Mouse (Mus musculus): Measurements from ENCODE around the gene Ift22. TPM values are rescaled to one million over a fixed set of nuclear protein-coding genes. Genes with fewer than 3 reads are reported as not detected.

Ift22 gene
- polyA plus RNA-seq, 1 experiment: 10.7 TPM

- no peak overlapping the region for H3K4me3 ChIP-seq (replicated peaks; ENCODE audit: control insufficient read depth, low read depth, low read length)
- 89% methylated on average over 8 of the region's 8 CpGs for WGBS
- H3K27ac ChIP-seq (ENCODE audit: control insufficient read depth, insufficient read depth, low read depth, low read length, poor library complexity): no peak overlapping the region
- no peak for TF ChIP-seq POLR2A (IDR thresholded peaks at IDR 0.05; ENCODE audit: borderline replicate concordance, control insufficient read depth, low read depth, low read length)
- TF ChIP-seq CTCF (IDR thresholded peaks at IDR 0.05; ENCODE audit: control insufficient read depth, insufficient read depth, low read length): no peak
- peaks cover 2% of the 10 kb centered on the region for H3K4me1 ChIP-seq (ENCODE audit: control insufficient read depth, insufficient read depth, low read length)
Observed at GRCm38 (mm10) chr5:136872417-136872816, 35.5 kb upstream of the Ift22 start.

- TF ChIP-seq POLR2A (IDR thresholded peaks at IDR 0.05; ENCODE audit: borderline replicate concordance, control insufficient read depth, low read depth, low read length) (no peak), CTCF (IDR thresholded peaks at IDR 0.05; ENCODE audit: control insufficient read depth, insufficient read depth, low read length) (no peak)
- Histone ChIP-seq H3K4me1 (ENCODE audit: control insufficient read depth, insufficient read depth, low read length) (no peaks in the 10 kb centered on the region; the same call in 1 of the 2 replicates), H3K27ac (ENCODE audit: control insufficient read depth, insufficient read depth, low read depth, low read length, poor library complexity) (no peak overlapping the region), H3K4me3 (replicated peaks; ENCODE audit: control insufficient read depth, low read depth, low read length) (no peak overlapping the region)
- WGBS: 80% methylated on average over 10 of the region's 10 CpGs
Observed at GRCm38 (mm10) chr5:136874271-136874670, 33.7 kb upstream of the Ift22 start.

GRCm38 (mm10) chr5:136880101-136880500 is 27.8 kb upstream of the Ift22 start:
- H3K27ac ChIP-seq (ENCODE audit: control insufficient read depth, insufficient read depth, low read depth, low read length, poor library complexity): no peak overlapping the region
- H3K4me3 ChIP-seq (replicated peaks; ENCODE audit: control insufficient read depth, low read depth, low read length): no peak overlapping the region
- WGBS: 84% methylated on average over 8 of the region's 8 CpGs
- no peaks in the 10 kb centered on the region for H3K4me1 ChIP-seq (ENCODE audit: control insufficient read depth, insufficient read depth, low read length)
- no peak for TF ChIP-seq POLR2A (IDR thresholded peaks at IDR 0.05; ENCODE audit: borderline replicate concordance, control insufficient read depth, low read depth, low read length)
- TF ChIP-seq CTCF (IDR thresholded peaks at IDR 0.05; ENCODE audit: control insufficient read depth, insufficient read depth, low read length): no peak

GRCm38 (mm10) chr5:136881380-136882009 is 26.5 kb upstream of the Ift22 start:
- Histone ChIP-seq H3K27ac (ENCODE audit: control insufficient read depth, insufficient read depth, low read depth, low read length, poor library complexity) (no peak overlapping the region), H3K4me1 (ENCODE audit: control insufficient read depth, insufficient read depth, low read length) (no peaks in the 10 kb centered on the region), H3K4me3 (replicated peaks; ENCODE audit: control insufficient read depth, low read depth, low read length) (no peak overlapping the region)
- 7% methylated on average over 39 of the region's 39 CpGs for WGBS
- TF ChIP-seq CTCF (IDR thresholded peaks at IDR 0.05; ENCODE audit: control insufficient read depth, insufficient read depth, low read length): peak; percentile 89
- TF ChIP-seq POLR2A (IDR thresholded peaks at IDR 0.05; ENCODE audit: borderline replicate concordance, control insufficient read depth, low read depth, low read length): no peak

- H3K4me1 ChIP-seq (ENCODE audit: control insufficient read depth, insufficient read depth, low read length): no peaks in the 10 kb centered on the region
- no peak overlapping the region for H3K4me3 ChIP-seq (replicated peaks; ENCODE audit: control insufficient read depth, low read depth, low read length)
- 6% methylated on average over 47 of the region's 47 CpGs for WGBS
- no peak overlapping the region for H3K27ac ChIP-seq (ENCODE audit: control insufficient read depth, insufficient read depth, low read depth, low read length, poor library complexity)
- TF ChIP-seq CTCF (IDR thresholded peaks at IDR 0.05; ENCODE audit: control insufficient read depth, insufficient read depth, low read length): no peak
- no peak for TF ChIP-seq POLR2A (IDR thresholded peaks at IDR 0.05; ENCODE audit: borderline replicate concordance, control insufficient read depth, low read depth, low read length)
Observed at GRCm38 (mm10) chr5:136882055-136882787, 25.7 kb upstream of the Ift22 start.

- Histone ChIP-seq H3K27ac (ENCODE audit: control insufficient read depth, insufficient read depth, low read depth, low read length, poor library complexity) (no peak within 1 kb of the TSS), H3K4me3 (replicated peaks; ENCODE audit: control insufficient read depth, low read depth, low read length) (no peak within 1 kb of the TSS), H3K4me1 (ENCODE audit: control insufficient read depth, insufficient read depth, low read length) (no peaks in the 10 kb centered on the region)
- TF ChIP-seq CTCF (IDR thresholded peaks at IDR 0.05; ENCODE audit: control insufficient read depth, insufficient read depth, low read length): no peak
- no peak for TF ChIP-seq POLR2A (IDR thresholded peaks at IDR 0.05; ENCODE audit: borderline replicate concordance, control insufficient read depth, low read depth, low read length)
- 3% methylated on average over 44 of the region's 44 CpGs for WGBS
Observed at GRCm38 (mm10) chr5:136882788-136883439, 25.0 kb upstream of the Ift22 start, which contains the start of gene Col26a1. Gene Col26a1 (minus strand): TSS chr5:136883209.

GRCm38 (mm10) chr5:136886957-136887356 is 21.0 kb upstream of the Ift22 start:
- no peaks in the 10 kb centered on the region for H3K4me1 ChIP-seq (ENCODE audit: control insufficient read depth, insufficient read depth, low read length)
- WGBS: 72% methylated on average over 7 of the region's 7 CpGs
- no peak overlapping the region for H3K27ac ChIP-seq (ENCODE audit: control insufficient read depth, insufficient read depth, low read depth, low read length, poor library complexity)
- H3K4me3 ChIP-seq (replicated peaks; ENCODE audit: control insufficient read depth, low read depth, low read length): no peak overlapping the region
- no peak for TF ChIP-seq POLR2A (IDR thresholded peaks at IDR 0.05; ENCODE audit: borderline replicate concordance, control insufficient read depth, low read depth, low read length)
- TF ChIP-seq CTCF (IDR thresholded peaks at IDR 0.05; ENCODE audit: control insufficient read depth, insufficient read depth, low read length): no peak
